Mouse (Mus musculus) limb, embryonic 10.5 days (tissue): ENCODE measurements at regions not wholly inside any gene's neighbourhood (a gene's known extent, or its start where the extent isn't known, plus 50 kb on each side); places are given as distances from the start of the nearest gene placed in this dataset.

Experiments
- DNase-seq: peaks from one replicate; pipeline ENCODE4 v3.0.0-alpha.2; 2017; ENCODE audit warnings: low spot score
- H3K27ac ChIP-seq: fragments of 300-500 bp; sonication (generic); 2 replicates; pipeline ENCODE4 v1.5.1; 2016; ENCODE audit warnings: mild to moderate bottlenecking
- H3K27me3 ChIP-seq: fragments of 300-500 bp; sonication (generic); 2 replicates; pipeline ENCODE4 v1.6.1; 2016; ENCODE audit warnings: low read depth, mild to moderate bottlenecking; ENCODE audit not compliant: poor library complexity, severe bottlenecking
- H3K36me3 ChIP-seq: fragments of 300-500 bp; sonication (generic); 2 replicates; pipeline ENCODE4 v1.6.1; 2016; ENCODE audit warnings: mild to moderate bottlenecking, moderate library complexity
- H3K4me1 ChIP-seq: fragments of 300-500 bp; sonication (generic); 2 replicates; pipeline ENCODE4 v1.6.1; 2016
- H3K4me3 ChIP-seq: fragments of 300-500 bp; sonication (generic); 2 replicates; pipeline ENCODE4 v1.5.1; 2016; ENCODE audit warnings: mild to moderate bottlenecking, moderate library complexity
- H3K9me3 ChIP-seq: fragments of 300-500 bp; sonication (generic); replicated peaks from 2 replicates; pipeline ENCODE4 v1.6.1; 2016; ENCODE audit warnings: mild to moderate bottlenecking
- WGBS: fragments of 180-500 bp; shearing (Covaris S2); methylation state at CpG from one replicate; pipeline ENCODE4 v1.1.7; 2016; 5-methylcytosine and 5-hydroxymethylcytosine counted together

DNA sequence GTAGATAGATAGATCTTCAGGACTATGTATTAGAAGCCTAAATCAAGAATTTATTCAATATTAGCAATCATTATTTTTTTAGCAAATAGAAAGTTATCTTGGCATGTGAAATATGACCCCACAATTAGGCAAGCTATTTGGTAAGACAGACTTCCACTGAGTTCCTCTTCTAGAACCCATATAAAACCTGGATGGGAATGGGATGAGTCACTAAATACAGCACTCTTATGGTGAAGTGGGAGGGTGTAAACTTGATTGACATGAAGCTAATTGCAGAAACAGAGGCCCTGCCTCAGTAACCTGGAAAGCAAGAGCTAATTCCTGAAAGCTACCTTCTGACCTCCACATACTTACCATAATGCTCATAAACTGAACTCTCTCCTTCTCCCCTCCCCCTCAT is 723.2 kb upstream of the Zeb2 start:
- H3K4me3 ChIP-seq: no peak overlapping the region
- no peaks in the 10 kb centered on the region for H3K9me3 ChIP-seq
- DNase-seq: no peak
- H3K27ac ChIP-seq: no peak overlapping the region
- H3K27me3 ChIP-seq: no peaks in the 10 kb centered on the region
- H3K4me1 ChIP-seq: no peaks in the 10 kb centered on the region
- H3K36me3 ChIP-seq: no peaks in the 10 kb centered on the region

DNA sequence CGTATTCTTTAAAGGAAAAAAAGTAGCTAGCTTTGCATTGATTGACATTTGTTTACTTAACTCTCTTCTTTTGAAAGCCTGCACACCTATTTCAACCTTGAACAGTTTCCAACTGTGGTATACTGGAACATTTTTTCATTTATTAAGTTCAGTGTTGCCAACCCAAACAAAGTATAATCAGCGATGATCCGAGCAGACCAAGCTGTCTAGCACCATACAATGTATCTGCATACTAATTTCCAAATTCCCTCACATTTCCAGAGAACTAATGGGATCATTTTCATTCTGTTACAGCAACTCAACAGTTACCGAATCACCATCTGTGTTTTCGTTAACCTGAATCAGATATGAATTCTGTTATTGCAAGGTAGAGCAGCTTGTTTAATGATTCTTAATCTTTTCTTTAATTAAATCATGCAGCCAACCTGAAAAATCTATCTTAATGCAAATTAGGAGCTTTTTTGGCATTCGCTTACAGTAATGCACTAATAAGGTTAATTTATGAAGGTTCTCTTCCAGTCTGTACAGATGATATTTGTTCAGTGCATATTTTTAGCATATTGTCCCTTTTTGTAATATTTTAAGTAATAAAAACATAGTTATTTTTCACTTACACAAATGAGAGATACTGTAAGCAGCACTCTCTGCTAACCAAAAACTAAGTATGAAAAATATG is 719.5 kb upstream of the Zeb2 start:
- DNase-seq: no peak
- H3K27ac ChIP-seq: no peak overlapping the region
- H3K4me3 ChIP-seq: no peak overlapping the region
- H3K4me1 ChIP-seq: no peaks in the 10 kb centered on the region
- no peaks in the 10 kb centered on the region for H3K9me3 ChIP-seq
- no peaks in the 10 kb centered on the region for H3K36me3 ChIP-seq
- WGBS: 90% methylated on average over 6 of the region's 6 CpGs
- H3K27me3 ChIP-seq: no peaks in the 10 kb centered on the region

DNA sequence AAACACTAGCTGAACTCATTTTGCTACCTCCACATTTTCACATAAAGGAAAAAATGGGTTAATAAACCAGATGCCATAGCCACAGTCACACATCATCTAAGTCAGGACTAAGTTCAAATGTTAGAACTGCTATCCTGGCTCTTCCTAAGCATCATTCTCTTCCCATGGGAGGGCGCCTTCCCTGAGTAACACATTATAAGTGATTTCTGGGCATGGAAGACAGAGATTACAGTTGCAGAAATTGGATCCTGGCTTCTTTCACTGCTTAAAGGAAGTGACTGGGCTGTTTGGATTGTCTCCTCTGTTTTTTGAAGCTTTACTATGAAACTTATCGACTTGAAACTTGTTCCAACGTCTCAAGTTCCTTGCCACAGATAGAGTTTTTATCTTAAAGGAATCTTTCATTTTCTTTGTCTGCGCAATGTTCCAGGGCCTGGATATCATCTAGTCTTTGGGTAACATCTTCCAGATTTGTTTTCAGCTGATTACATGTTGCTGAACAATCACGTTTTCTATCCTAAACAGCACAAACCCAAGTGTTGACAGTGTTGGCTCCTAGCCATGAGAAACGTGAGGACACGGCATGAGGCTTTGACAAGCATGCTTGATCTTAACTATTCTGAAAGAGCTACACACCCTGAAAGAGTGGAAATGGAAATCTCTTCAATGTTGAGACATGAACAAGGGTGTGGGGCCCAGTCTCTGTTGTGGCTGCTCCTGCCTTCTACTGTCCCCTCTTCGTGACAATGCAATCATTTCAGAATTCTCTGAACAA is 700.9 kb upstream of the Zeb2 start:
- H3K9me3 ChIP-seq: no peaks in the 10 kb centered on the region
- no peak overlapping the region for H3K27ac ChIP-seq
- no peaks in the 10 kb centered on the region for H3K27me3 ChIP-seq
- H3K36me3 ChIP-seq: no peaks in the 10 kb centered on the region
- no peak overlapping the region for H3K4me3 ChIP-seq
- WGBS: 91% methylated on average over 8 of the region's 8 CpGs
- no peak for DNase-seq
- no peaks in the 10 kb centered on the region for H3K4me1 ChIP-seq

DNA sequence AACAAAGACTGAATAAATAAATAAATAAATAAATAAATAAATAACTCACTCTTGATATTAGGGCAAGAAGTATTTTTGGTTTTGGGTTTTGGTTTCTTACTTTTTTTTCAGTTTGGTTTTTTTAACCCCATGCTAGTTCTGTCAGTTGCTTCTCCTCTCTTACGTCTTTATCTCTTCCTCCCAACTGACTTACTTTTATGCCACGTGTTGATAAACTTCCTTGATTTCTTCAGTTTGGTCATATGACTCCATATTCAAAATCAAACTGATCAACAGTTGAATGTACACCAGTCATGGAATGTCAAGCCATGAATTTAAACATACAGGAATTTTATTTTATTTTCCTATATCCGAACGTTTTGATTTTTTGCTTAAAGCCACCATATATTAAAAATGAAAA is 697.5 kb upstream of the Zeb2 start:
- no peak overlapping the region for H3K27ac ChIP-seq
- H3K4me3 ChIP-seq: no peak overlapping the region
- H3K36me3 ChIP-seq: no peaks in the 10 kb centered on the region
- H3K27me3 ChIP-seq: no peaks in the 10 kb centered on the region
- H3K9me3 ChIP-seq: no peaks in the 10 kb centered on the region
- no peaks in the 10 kb centered on the region for H3K4me1 ChIP-seq
- no peak for DNase-seq
- WGBS: 93% methylated on average over 4 of the region's 4 CpGs

DNA sequence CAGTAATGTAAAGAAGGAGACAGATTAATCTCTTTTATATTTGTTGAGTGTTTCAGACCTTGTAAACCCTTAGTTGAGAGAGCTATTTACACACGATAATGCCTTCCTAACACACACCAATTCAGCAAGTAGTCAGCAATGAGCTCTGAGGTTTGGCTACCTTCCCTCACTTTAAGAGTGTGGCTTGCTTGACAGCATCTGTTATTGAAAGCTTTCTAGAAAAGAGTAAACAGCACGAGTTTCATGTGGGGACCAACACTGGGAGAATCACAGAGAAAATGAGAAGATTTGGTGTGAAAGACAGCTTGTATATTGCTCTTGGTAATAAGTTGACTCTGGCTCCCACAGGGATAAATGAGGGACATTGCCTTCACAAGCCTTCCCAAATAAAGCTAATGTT is 688.1 kb upstream of the Zeb2 start:
- H3K36me3 ChIP-seq: no peaks in the 10 kb centered on the region
- H3K4me1 ChIP-seq: no peaks in the 10 kb centered on the region
- WGBS: 75% methylated on average over 2 of the region's 2 CpGs
- H3K27me3 ChIP-seq: no peaks in the 10 kb centered on the region
- DNase-seq: no peak
- H3K9me3 ChIP-seq: no peaks in the 10 kb centered on the region
- no peak overlapping the region for H3K4me3 ChIP-seq
- H3K27ac ChIP-seq: no peak overlapping the region

DNA sequence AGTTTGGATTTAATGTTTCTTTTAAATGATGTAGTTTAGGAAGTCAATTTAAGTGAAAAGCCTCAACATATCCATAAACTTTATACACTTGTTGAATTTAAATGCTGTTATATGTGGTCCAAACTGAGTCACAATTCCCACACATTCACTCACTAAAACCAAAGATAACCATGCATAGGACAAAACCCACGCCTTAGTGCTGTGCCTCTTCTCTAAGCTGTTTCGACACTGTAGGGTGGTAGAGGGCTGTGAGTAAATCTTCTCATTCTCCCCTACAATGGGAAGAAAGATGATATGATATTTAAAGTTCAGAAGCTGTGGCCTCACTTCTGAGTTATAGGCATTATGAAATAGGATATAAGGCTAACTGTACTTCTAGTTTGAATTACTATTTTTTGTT is 682.9 kb upstream of the Zeb2 start:
- Histone ChIP-seq H3K27me3 (no peaks in the 10 kb centered on the region), H3K4me1 (no peaks in the 10 kb centered on the region), H3K9me3 (no peaks in the 10 kb centered on the region), H3K4me3 (no peak overlapping the region), H3K27ac (no peak overlapping the region), H3K36me3 (no peaks in the 10 kb centered on the region)
- 90% methylated on average over 2 of the region's 2 CpGs for WGBS
- DNase-seq: no peak

DNA sequence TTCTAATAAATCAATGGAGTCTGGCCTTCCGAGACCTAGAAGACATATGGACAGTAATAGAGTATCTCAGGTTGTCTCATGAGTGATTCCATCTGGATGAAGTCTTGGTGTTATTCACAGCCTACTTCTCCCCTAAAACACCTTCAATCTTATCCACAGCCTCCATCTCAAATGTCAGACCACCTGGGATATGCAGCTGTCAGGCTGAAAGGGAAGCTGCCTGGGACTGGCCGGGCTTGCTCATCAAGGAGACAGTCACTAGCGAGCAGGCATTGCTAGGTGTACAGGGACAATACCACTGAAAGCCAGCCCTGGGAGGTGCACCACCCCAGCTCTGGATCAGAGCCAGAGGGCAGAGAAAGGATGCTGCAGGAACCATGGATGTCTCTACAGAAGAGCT is 676.4 kb upstream of the Zeb2 start:
- no peak for DNase-seq
- Histone ChIP-seq H3K27me3 (no peaks in the 10 kb centered on the region), H3K4me1 (no peaks in the 10 kb centered on the region), H3K4me3 (no peak overlapping the region), H3K27ac (no peak overlapping the region), H3K36me3 (no peaks in the 10 kb centered on the region), H3K9me3 (no peaks in the 10 kb centered on the region)
- 66% methylated on average over 3 of the region's 3 CpGs for WGBS

DNA sequence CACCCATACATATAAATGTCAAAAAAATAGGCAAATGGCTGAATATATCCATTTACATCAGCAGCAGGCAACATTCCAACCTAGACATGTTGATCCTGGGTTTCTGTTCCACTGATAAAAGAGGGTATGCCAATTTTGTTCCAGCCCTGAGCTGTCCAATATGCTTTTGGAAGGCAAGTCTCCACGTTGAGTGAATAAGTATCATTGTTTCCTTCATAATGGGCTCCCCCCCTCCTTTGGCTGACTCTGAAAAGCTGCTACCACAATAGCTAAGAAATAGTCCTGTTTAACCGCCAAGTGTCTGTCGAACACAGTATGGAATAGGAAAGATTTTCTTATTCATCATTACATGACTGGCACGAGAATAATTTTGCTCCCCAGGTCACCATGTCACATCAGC is 672.5 kb upstream of the Zeb2 start:
- Histone ChIP-seq H3K27me3 (no peaks in the 10 kb centered on the region), H3K27ac (no peak overlapping the region), H3K4me1 (peaks cover 8% of the 10 kb centered on the region; the same call in 1 of the 2 replicates), H3K36me3 (no peaks in the 10 kb centered on the region), H3K4me3 (no peak overlapping the region), H3K9me3 (no peaks in the 10 kb centered on the region)
- 84% methylated on average over 4 of the region's 4 CpGs for WGBS
- no peak for DNase-seq

DNA sequence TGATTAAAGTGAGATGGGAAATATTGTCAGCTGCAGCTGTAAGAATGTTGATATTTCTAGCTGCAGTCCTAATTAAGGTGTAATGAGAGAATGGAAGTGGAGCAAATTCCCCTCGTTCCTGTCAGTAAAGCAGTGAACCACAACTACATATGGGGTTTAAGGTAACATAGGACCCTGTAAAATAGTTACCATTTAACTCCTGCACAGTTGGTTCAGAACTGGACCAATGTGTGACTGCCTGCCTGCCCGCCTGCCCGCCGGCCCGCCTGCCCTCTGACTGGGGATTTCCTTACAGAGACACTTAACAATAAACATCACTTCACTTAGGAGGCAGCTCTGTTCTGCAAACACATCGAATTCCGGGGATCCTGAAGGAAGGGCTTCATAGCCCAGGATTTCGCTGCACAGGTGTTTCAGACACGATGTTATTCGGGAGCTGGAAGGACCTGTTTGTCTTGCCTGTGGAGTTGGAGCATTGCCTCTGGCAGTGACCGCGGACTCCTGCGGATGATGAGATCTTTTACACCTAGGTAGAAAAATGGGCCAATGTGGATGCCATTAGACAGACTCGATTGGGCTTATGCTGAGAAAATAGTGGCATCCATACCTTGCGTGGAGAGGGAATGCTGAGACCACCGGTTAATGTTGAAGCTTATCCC is 670.7 kb upstream of the Zeb2 start:
- Histone ChIP-seq H3K36me3 (no peaks in the 10 kb centered on the region), H3K27ac (no peak overlapping the region), H3K9me3 (no peaks in the 10 kb centered on the region), H3K4me1 (peaks cover 8% of the 10 kb centered on the region; the same call in 1 of the 2 replicates), H3K27me3 (no peaks in the 10 kb centered on the region), H3K4me3 (no peak overlapping the region)
- no peak for DNase-seq
- 61% methylated on average over 16 of the region's 16 CpGs for WGBS

DNA sequence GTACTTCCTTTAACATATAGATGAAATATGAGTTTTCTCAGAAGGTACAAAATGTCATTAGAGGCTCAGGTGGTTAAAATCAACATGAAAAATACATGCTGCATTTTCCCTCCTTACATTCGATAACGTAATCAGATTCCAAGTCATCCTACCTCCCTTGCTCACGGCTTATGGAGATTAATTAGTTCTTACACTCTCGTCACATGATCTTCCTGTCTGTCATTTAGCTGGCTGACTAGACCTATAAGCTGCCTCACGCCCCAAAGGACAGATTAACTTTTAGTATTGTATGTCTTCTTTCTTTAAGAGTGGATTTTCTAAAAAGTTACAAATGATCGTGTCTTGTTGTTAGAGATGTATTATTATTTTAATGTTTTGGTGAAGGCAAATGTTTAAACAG is 669.6 kb upstream of the Zeb2 start:
- H3K27ac ChIP-seq: no peak overlapping the region
- no peak overlapping the region for H3K4me3 ChIP-seq
- H3K4me1 ChIP-seq: peaks cover 8% of the 10 kb centered on the region; the same call in 1 of the 2 replicates
- WGBS: 79% methylated on average over 6 of the region's 6 CpGs
- no peaks in the 10 kb centered on the region for H3K27me3 ChIP-seq
- H3K36me3 ChIP-seq: no peaks in the 10 kb centered on the region
- no peak for DNase-seq
- H3K9me3 ChIP-seq: no peaks in the 10 kb centered on the region

DNA sequence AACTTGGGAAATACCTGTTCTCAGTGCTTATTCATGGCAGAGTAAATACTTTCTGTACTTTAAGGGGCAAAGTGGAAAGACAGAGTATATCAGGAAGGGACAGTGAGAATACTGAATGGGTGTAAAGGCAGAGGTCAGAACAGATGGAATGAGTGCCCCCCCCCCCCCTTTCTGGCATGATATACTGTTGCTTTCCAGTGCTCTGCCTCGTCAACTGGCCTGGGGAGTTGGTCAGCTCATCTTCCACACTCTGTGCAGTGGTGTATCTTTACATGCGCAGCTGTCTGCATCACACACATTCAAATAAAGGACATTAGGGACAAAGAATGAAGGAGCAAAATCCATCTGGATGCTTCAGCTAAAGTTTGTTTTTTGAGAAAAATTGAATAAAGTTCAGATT is 668.5 kb upstream of the Zeb2 start:
- no peak overlapping the region for H3K27ac ChIP-seq
- WGBS: 66% methylated on average over 2 of the region's 2 CpGs
- DNase-seq: no peak

DNA sequence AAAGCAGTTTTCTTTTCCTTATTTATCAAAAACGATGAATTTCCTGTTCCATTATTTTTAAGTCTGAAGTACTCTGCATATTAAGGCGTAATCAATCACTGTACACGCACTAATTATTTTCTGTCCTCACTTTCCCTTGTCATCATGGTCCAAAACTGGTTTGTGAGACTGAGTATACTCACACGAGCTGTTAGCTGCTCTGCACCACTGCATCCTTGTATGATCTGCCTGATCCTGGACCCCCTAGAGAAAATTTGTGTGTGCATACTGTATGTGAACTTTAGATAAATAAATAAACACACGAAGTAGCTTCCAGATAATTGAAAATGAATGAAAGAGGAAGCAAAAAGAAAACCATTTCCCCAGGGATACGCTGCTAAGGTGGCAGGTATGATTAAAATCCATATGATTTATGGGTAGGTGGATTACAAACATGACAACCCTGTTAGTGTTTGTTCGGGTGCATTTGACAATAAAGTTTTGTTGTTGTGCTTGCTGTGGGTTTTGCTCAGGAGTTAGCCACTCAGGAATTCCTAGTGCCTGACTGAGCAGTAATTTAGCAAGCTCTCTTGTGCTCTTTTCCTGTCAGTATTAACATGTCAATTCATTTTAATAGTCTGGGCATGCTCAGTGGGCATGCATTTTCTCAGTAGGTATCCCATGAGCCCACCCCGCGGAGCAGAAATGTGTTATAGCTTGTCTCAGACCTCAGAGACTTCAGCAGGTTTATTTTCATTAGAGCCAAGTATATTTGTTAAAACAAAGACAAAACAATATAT is 666.6 kb upstream of the Zeb2 start:
- Histone ChIP-seq H3K36me3 (no peaks in the 10 kb centered on the region), H3K9me3 (no peaks in the 10 kb centered on the region), H3K27ac (no peak overlapping the region), H3K4me1 (peaks cover 8% of the 10 kb centered on the region; the same call in 1 of the 2 replicates), H3K27me3 (no peaks in the 10 kb centered on the region), H3K4me3 (no peak overlapping the region)
- WGBS: 80% methylated on average over 9 of the region's 9 CpGs
- no peak for DNase-seq

More for the DNA sequence above, 668.5 kb upstream of the Zeb2 start:
- Histone ChIP-seq H3K9me3 (no peaks in the 10 kb centered on the region), H3K4me1 (peaks cover 8% of the 10 kb centered on the region; the same call in 1 of the 2 replicates), H3K4me3 (no peak overlapping the region), H3K36me3 (no peaks in the 10 kb centered on the region), H3K27me3 (no peaks in the 10 kb centered on the region)

DNA sequence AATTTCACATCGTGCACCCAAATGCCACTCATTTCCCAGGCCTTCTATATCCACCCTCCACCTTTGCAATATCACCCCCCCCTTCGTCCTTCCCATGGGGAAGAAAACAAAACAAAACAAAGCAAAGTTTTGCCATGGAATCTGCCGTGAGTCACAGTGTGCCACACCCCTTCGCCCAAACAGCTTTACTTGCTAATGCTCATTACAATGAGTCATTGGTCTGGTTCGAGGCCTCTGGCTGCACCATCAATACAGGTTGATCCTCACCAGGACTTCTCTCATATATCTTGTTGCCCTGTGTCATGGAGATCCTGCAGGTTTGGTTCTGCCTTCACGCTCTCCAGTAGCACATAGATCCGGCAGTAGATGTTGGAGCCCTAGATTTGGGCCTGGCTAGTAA is 660.3 kb upstream of the Zeb2 start:
- no peak overlapping the region for H3K27ac ChIP-seq
- 92% methylated on average over 7 of the region's 7 CpGs for WGBS
- H3K27me3 ChIP-seq: no peaks in the 10 kb centered on the region
- H3K4me1 ChIP-seq: peaks cover 9% of the 10 kb centered on the region
- H3K36me3 ChIP-seq: no peaks in the 10 kb centered on the region
- H3K9me3 ChIP-seq: no peaks in the 10 kb centered on the region
- no peak overlapping the region for H3K4me3 ChIP-seq
- DNase-seq: no peak
